Mouse (Mus musculus): ENCODE results near the gene Tnni2. TPM values are rescaled to one million over a fixed set of nuclear protein-coding genes. Genes with fewer than 3 reads are reported as not detected.
A peak's percentile ranks its signal among the peaks of the same experiment; 100 is the strongest.

The Tnni2 gene
- 19.2 and 51.8 TPM in 2 replicates for polyA plus RNA-seq (2011; ENCODE audit: insufficient read depth, insufficient read length, low replicate concordance, missing spikeins)

DNA sequence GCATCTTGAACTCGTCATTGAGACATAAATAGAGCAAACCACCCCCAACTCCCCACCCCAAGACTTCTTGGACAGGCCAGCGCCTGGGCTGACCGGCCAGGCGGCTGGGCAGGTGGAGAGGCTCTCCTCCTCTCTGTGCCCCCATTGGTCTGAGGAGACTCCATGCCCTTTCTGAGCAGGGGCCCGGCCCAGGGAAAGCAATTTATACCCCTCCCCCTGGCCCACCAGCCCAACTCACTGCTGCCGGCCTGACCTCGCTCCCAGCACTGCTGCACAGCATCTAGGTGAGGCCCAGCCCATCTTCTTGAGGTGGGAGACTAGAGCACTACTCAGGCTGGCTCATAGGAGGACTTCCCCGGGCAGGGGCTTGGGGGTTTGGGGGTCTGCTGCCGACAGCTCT is at the start of gene Tnni2:
Gene Tnni2 (plus strand): TSS at position 224 of the 400 bp plus-strand sequence.
- no peak for TF ChIP-seq CTCF (IDR thresholded peaks at IDR 0.05; ENCODE audit: control insufficient read depth, insufficient read depth, low read length)
- no peak for TF ChIP-seq POLR2A (IDR thresholded peaks at IDR 0.05; ENCODE audit: borderline replicate concordance, control insufficient read depth, low read depth, low read length)
- no peak within 1 kb of the TSS for H3K4me3 ChIP-seq (replicated peaks; ENCODE audit: control insufficient read depth, low read depth, low read length)
- 77% methylated on average over 9 of the region's 9 CpGs for WGBS
- H3K27ac ChIP-seq (ENCODE audit: control insufficient read depth, insufficient read depth, low read depth, low read length, poor library complexity) = peak within 1 kb of the TSS; percentile 48
- H3K4me1 ChIP-seq (ENCODE audit: control insufficient read depth, insufficient read depth, low read length) = peaks cover 8% of the 10 kb centered on the region

DNA sequence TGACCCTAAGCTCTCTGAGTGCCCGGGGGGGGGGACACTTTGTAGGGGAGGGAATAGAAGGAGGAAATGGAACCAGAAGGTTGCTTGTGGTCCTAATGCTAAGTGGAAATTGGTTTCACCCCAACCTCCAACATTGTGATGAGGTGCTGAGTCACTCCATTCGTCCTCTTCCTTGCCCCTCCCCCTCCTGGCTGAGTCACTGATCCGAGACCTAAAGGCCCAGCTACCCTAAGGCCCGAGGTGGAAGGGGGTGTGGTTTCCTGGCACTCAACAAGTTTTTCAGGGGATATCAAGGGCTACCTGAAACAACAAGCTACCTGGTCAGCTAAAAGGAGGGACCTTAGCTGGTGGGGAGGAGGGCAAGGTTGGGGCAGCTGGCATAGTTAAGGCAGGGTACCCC is 48.4 kb upstream of the Tnni2 start:
- no peak for TF ChIP-seq CTCF (IDR thresholded peaks at IDR 0.05; ENCODE audit: control insufficient read depth, insufficient read depth, low read length)
- TF ChIP-seq POLR2A (IDR thresholded peaks at IDR 0.05; ENCODE audit: borderline replicate concordance, control insufficient read depth, low read depth, low read length) = no peak
- H3K4me3 ChIP-seq (replicated peaks; ENCODE audit: control insufficient read depth, low read depth, low read length) = no peak overlapping the region
- H3K4me1 ChIP-seq (ENCODE audit: control insufficient read depth, insufficient read depth, low read length) = peaks cover 20% of the 10 kb centered on the region
- H3K27ac ChIP-seq (ENCODE audit: control insufficient read depth, insufficient read depth, low read depth, low read length, poor library complexity) = peak overlapping the region; percentile 49; the same call in 1 of the 2 replicates
- 4% methylated on average over 4 of the region's 4 CpGs for WGBS

DNA sequence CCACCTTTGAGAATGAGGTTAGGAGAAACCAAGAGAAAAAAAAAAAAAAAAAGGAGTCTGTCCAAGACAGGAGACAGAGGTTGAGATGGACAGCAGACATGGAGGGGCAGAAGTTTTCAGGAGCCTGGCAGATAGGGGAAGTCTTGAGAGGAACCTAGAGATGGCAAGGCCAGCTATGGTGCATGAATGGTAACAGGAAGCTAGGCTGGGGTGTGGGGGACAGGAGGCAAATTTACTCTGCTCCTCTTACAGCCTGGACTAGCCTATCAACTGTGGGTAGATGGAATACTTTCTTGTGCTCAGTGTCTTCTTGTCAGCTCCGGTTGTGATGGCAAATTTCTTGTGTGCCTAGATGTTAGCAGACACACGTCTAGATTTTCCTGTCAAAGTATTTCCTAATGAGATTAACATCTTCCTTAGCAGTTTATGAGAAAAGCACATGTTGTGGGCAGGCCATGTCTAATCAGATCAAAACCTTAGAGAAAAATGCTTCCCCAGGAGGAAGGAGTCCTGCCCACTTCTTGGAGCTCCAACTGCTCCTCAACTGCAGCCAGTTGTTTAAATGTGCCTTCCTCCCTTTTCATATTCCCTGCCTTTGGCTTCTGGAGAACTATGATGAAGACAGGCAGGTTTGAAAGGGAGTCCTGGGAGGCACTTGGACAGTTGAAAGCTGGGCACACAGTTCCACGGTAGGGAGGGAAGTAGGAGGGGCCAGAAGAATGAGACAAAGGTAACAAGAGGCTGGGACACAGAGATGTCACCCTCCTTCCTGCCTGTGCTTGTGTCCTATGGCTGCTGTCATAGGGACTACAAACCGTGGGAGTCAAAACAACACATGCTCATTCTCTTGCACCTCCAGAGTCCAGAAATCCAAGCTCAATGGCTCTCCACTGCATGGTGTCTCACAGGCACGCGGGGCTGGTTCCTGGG is 47.1 kb upstream of the Tnni2 start:
- H3K27ac ChIP-seq (ENCODE audit: control insufficient read depth, insufficient read depth, low read depth, low read length, poor library complexity) = peak overlapping the region; percentile 40
- H3K4me3 ChIP-seq (replicated peaks; ENCODE audit: control insufficient read depth, low read depth, low read length) = no peak overlapping the region
- H3K4me1 ChIP-seq (ENCODE audit: control insufficient read depth, insufficient read depth, low read length) = peaks cover 27% of the 10 kb centered on the region
- TF ChIP-seq CTCF (IDR thresholded peaks at IDR 0.05; ENCODE audit: control insufficient read depth, insufficient read depth, low read length) (no peak), POLR2A (IDR thresholded peaks at IDR 0.05; ENCODE audit: borderline replicate concordance, control insufficient read depth, low read depth, low read length) (no peak)
- 37% methylated on average over 6 of the region's 6 CpGs for WGBS

- H3K4me1 ChIP-seq (ENCODE audit: control insufficient read depth, insufficient read depth, low read length) = peaks cover 28% of the 10 kb centered on the region
- H3K27ac ChIP-seq (ENCODE audit: control insufficient read depth, insufficient read depth, low read depth, low read length, poor library complexity) = no peak overlapping the region
- WGBS = 59% methylated on average over 4 of the region's 4 CpGs
- TF ChIP-seq CTCF (IDR thresholded peaks at IDR 0.05; ENCODE audit: control insufficient read depth, insufficient read depth, low read length) = no peak
- no peak for TF ChIP-seq POLR2A (IDR thresholded peaks at IDR 0.05; ENCODE audit: borderline replicate concordance, control insufficient read depth, low read depth, low read length)
- no peak overlapping the region for H3K4me3 ChIP-seq (replicated peaks; ENCODE audit: control insufficient read depth, low read depth, low read length)
Observed at GRCm38 (mm10) chr7:142395472-142395871, 46.1 kb upstream of the Tnni2 start.

DNA sequence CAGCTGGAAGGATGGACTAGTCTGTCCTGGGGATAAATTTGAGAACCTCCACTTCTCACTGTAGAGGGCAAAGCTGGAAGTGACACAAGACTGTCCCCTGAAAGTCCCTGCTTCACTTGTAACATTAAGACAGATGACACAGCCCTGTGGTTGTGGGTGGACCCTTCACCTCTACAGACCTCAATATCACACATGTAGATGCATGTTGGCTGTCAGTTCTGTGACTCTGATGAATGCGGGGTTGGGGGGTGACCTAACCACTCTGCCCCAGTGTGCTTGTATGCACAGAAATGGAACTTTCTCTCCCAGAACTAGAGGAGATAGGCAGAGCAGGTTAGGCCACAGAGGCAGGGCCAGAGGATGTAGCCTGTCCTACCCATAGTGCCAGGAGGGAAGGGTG is 45.0 kb upstream of the Tnni2 start:
- Histone ChIP-seq H3K4me1 (ENCODE audit: control insufficient read depth, insufficient read depth, low read length) (peaks cover 25% of the 10 kb centered on the region), H3K27ac (ENCODE audit: control insufficient read depth, insufficient read depth, low read depth, low read length, poor library complexity) (peak overlapping the region; percentile 40), H3K4me3 (replicated peaks; ENCODE audit: control insufficient read depth, low read depth, low read length) (no peak overlapping the region)
- WGBS = 88% methylated on average over 1 of the region's 1 CpGs
- TF ChIP-seq CTCF (IDR thresholded peaks at IDR 0.05; ENCODE audit: control insufficient read depth, insufficient read depth, low read length) (no peak), POLR2A (IDR thresholded peaks at IDR 0.05; ENCODE audit: borderline replicate concordance, control insufficient read depth, low read depth, low read length) (no peak)

DNA sequence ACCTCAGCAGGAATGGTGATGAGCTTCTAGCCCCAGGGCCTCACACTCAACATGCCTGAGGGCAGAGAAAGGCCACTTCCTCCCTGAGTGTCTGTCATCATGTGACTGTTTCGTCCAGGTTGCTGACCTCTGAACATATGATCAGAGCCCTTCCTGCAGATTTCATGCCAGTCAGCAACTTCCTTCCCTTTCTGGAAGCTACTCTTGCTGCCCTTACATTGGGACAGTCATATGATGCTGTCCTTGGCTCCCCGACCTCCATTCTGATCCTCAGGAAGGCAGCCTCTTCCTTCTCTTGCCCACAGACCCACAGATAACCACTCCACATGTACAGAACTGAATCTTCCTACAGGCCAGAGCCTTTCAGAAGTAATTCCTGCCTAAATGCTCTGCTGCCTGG is 43.6 kb upstream of the Tnni2 start:
- Histone ChIP-seq H3K4me1 (ENCODE audit: control insufficient read depth, insufficient read depth, low read length) (peaks cover 23% of the 10 kb centered on the region), H3K4me3 (replicated peaks; ENCODE audit: control insufficient read depth, low read depth, low read length) (no peak overlapping the region), H3K27ac (ENCODE audit: control insufficient read depth, insufficient read depth, low read depth, low read length, poor library complexity) (peak overlapping the region; percentile 93)
- TF ChIP-seq CTCF (IDR thresholded peaks at IDR 0.05; ENCODE audit: control insufficient read depth, insufficient read depth, low read length) = no peak
- no peak for TF ChIP-seq POLR2A (IDR thresholded peaks at IDR 0.05; ENCODE audit: borderline replicate concordance, control insufficient read depth, low read depth, low read length)
- WGBS = 5% methylated on average over 2 of the region's 2 CpGs

GRCm38 (mm10) chr7:142399250-142399649 is 42.4 kb upstream of the Tnni2 start:
- WGBS = 13% methylated on average over 1 of the region's 1 CpGs
- TF ChIP-seq CTCF (IDR thresholded peaks at IDR 0.05; ENCODE audit: control insufficient read depth, insufficient read depth, low read length) (no peak), POLR2A (IDR thresholded peaks at IDR 0.05; ENCODE audit: borderline replicate concordance, control insufficient read depth, low read depth, low read length) (no peak)
- Histone ChIP-seq H3K4me1 (ENCODE audit: control insufficient read depth, insufficient read depth, low read length) (peaks cover 26% of the 10 kb centered on the region), H3K27ac (ENCODE audit: control insufficient read depth, insufficient read depth, low read depth, low read length, poor library complexity) (peak overlapping the region; percentile 93), H3K4me3 (replicated peaks; ENCODE audit: control insufficient read depth, low read depth, low read length) (no peak overlapping the region)

DNA sequence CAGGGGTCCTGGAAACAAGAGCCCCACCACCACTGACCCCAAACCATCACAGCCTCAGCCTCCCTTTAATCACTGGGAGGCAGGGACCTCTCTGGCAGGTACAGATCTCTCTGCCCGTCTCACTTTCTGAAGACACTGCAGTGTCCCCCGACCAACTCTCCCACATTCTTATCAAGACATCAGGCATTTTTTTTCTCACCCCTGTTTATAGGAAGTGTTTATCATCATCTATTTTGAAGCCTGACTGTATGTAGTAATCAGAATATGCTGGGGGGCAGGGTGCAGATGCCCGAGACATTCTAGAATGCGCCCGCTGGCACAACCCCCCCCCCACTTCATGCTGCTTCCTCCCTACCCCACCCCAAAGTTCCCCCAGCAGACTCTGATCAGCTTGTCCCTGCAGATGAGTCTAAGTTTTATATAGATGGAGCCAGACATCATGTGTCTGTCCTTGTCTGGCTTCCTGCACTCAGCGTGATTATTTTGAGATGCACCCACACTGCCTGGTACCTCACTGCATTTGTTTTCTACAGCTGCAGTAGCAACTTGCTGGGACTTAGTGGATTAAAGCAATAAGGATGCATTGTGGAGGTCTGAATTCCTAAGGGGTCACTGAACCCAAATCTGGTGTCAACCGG is 41.4 kb upstream of the Tnni2 start:
- Histone ChIP-seq H3K27ac (ENCODE audit: control insufficient read depth, insufficient read depth, low read depth, low read length, poor library complexity) (peak overlapping the region; percentile 73), H3K4me1 (ENCODE audit: control insufficient read depth, insufficient read depth, low read length) (peaks cover 21% of the 10 kb centered on the region), H3K4me3 (replicated peaks; ENCODE audit: control insufficient read depth, low read depth, low read length) (no peak overlapping the region)
- TF ChIP-seq POLR2A (IDR thresholded peaks at IDR 0.05; ENCODE audit: borderline replicate concordance, control insufficient read depth, low read depth, low read length) (no peak), CTCF (IDR thresholded peaks at IDR 0.05; ENCODE audit: control insufficient read depth, insufficient read depth, low read length) (no peak)
- 54% methylated on average over 7 of the region's 7 CpGs for WGBS
